Mouse (Mus musculus): ENCODE results near the gene R3hdm2. TPM values are rescaled to one million over a fixed set of nuclear protein-coding genes. Genes with fewer than 3 reads are reported as not detected.

The R3hdm2 gene
- polyA plus RNA-seq, 1 experiment = 31.0 TPM

DNA sequence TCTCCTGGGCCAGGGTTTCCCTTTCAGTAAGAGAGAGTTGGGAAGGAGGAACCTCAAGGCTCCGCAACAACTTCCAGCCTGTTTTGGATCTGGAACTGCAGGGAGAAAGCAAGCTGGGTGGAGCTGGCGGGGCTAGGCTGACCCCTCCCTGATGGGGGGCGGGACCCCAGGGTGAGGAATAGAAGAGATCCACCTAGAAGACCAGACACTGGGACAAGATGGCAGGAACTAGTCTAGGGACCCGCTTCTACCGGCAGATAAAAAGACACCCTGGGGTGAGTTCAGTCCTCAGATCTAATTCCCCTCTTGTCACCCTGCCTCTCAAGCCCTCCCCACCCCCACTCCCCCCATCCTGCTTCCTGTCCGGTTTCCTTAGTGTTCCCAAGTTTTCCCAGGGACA lies 134.6 kb downstream of the R3hdm2 start, which contains the start of gene Ndufa4l2:
Gene Ndufa4l2, plus strand, starts transcription at position 204 of the 400 bp plus-strand sequence.
- H3K4me3 ChIP-seq (ENCODE audit: insufficient read depth, poor library complexity, severe bottlenecking) = no peak within 1 kb of the TSS
- H3K27me3 ChIP-seq (ENCODE audit: control insufficient read depth, insufficient read depth, insufficient read length) = no peaks in the 10 kb centered on the region
- no peaks in the 10 kb centered on the region for H3K79me3 ChIP-seq (ENCODE audit: low read depth)
- H3K36me3 ChIP-seq (ENCODE audit: control insufficient read depth, insufficient read depth) = peaks cover 28% of the 10 kb centered on the region
- H3K79me2 ChIP-seq (ENCODE audit: control insufficient read depth, insufficient read depth) = peaks cover 7% of the 10 kb centered on the region
- H3ac ChIP-seq (ENCODE audit: control insufficient read depth, insufficient read length, low read depth) = no peak within 1 kb of the TSS
- TF ChIP-seq USF1 (IDR thresholded peaks at IDR 0.05; ENCODE audit: low read depth) (no peak), CTCF (IDR thresholded peaks at IDR 0.05; ENCODE audit: control insufficient read depth, insufficient read depth, insufficient read length) (no peak), MYOG (IDR thresholded peaks at IDR 0.05; ENCODE audit: control insufficient read depth, extremely low read depth, insufficient read length) (no peak), MAX (IDR thresholded peaks at IDR 0.05) (no peak), CEBPB (IDR thresholded peaks at IDR 0.05; ENCODE audit: low read depth) (no peak), FOSL1 (IDR thresholded peaks at IDR 0.05; ENCODE audit: insufficient read depth, low read length, poor library complexity, severe bottlenecking) (no peak), MYOD1 (IDR thresholded peaks at IDR 0.05; ENCODE audit: control insufficient read depth, insufficient read length, low read depth) (no peak)

DNA sequence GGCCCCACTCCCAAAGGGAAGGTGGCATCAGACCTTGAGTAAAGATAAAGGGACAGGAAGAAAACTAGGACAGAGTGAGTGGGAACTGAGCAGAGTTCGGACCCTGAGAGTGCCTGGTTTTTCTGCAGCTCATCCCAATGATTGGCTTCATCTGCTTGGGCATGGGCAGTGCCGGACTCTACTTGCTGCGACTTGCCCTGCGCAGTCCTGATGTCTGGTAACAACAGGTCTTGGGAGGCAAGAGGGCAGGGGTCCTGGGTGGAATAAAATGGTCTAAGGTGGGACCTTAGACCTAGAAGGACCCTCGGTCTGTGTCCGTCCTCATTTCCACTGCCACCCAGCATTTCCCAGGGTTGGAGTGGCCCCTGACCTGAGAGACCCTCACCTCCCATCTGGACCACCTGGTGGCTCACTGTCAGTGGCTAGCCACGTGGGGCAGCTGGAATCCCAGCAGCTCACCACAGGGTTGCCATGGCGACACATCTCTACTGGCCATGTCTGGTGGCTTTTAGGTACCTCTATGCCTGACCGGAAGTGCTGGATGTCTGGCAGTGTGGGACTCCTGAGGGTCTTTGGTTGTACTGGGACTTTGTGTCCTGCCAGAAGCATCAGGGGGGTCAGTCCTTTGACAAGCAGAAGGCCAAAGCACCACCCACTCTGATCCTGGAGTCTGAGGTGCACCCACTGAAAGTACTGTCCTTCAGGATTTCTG lies 135.3 kb downstream of the R3hdm2 start:
- H3K4me3 ChIP-seq (ENCODE audit: insufficient read depth, poor library complexity, severe bottlenecking) = no peak overlapping the region
- no peaks in the 10 kb centered on the region for H3K27me3 ChIP-seq (ENCODE audit: control insufficient read depth, insufficient read depth, insufficient read length)
- H3K79me2 ChIP-seq (ENCODE audit: control insufficient read depth, insufficient read depth) = peaks cover 14% of the 10 kb centered on the region
- H3K36me3 ChIP-seq (ENCODE audit: control insufficient read depth, insufficient read depth) = peaks cover 35% of the 10 kb centered on the region
- H3ac ChIP-seq (ENCODE audit: control insufficient read depth, insufficient read length, low read depth) = no peak overlapping the region
- TF ChIP-seq FOSL1 (IDR thresholded peaks at IDR 0.05; ENCODE audit: insufficient read depth, low read length, poor library complexity, severe bottlenecking) = no peak
- no peak for TF ChIP-seq USF1 (IDR thresholded peaks at IDR 0.05; ENCODE audit: low read depth)
- TF ChIP-seq MYOD1 (IDR thresholded peaks at IDR 0.05; ENCODE audit: control insufficient read depth, insufficient read length, low read depth) = no peak
- TF ChIP-seq CEBPB (IDR thresholded peaks at IDR 0.05; ENCODE audit: low read depth) = no peak
- TF ChIP-seq MAX (IDR thresholded peaks at IDR 0.05) = no peak
- no peak for TF ChIP-seq MYOG (IDR thresholded peaks at IDR 0.05; ENCODE audit: control insufficient read depth, extremely low read depth, insufficient read length)
- no peak for TF ChIP-seq CTCF (IDR thresholded peaks at IDR 0.05; ENCODE audit: control insufficient read depth, insufficient read depth, insufficient read length)
- H3K79me3 ChIP-seq (ENCODE audit: low read depth) = peaks cover 5% of the 10 kb centered on the region

DNA sequence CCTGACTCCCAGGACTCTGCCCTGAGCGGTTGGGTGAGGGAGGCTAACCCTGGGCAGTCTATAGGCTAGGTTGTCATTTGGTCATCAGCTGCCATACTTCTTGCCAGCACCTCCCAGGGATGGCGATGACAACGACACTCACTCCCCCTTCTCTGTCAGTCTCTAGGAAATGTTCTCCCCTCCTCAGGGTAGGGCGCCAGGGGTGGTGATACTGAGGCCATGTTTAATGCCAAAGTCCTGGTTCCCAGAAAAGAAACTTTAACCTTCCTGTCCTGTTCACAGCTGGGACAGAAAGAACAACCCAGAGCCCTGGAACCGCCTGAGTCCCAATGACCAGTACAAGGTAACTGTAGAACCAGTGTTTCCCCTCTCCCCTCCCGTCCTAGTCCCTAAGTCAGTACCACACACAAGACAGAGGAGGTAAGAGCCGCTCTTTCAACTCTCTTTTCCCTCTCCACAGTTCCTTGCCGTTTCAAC lies 135.9 kb downstream of the R3hdm2 start:
- TF ChIP-seq CTCF (IDR thresholded peaks at IDR 0.05; ENCODE audit: control insufficient read depth, insufficient read depth, insufficient read length) = no peak
- TF ChIP-seq USF1 (IDR thresholded peaks at IDR 0.05; ENCODE audit: low read depth) = no peak
- no peak for TF ChIP-seq MAX (IDR thresholded peaks at IDR 0.05)
- TF ChIP-seq MYOD1 (IDR thresholded peaks at IDR 0.05; ENCODE audit: control insufficient read depth, insufficient read length, low read depth) = no peak
- TF ChIP-seq CEBPB (IDR thresholded peaks at IDR 0.05; ENCODE audit: low read depth) = no peak
- TF ChIP-seq FOSL1 (IDR thresholded peaks at IDR 0.05; ENCODE audit: insufficient read depth, low read length, poor library complexity, severe bottlenecking) = no peak
- TF ChIP-seq MYOG (IDR thresholded peaks at IDR 0.05; ENCODE audit: control insufficient read depth, extremely low read depth, insufficient read length) = no peak
- Histone ChIP-seq H3K36me3 (ENCODE audit: control insufficient read depth, insufficient read depth) (peaks cover 39% of the 10 kb centered on the region), H3K27me3 (ENCODE audit: control insufficient read depth, insufficient read depth, insufficient read length) (no peaks in the 10 kb centered on the region), H3K79me2 (ENCODE audit: control insufficient read depth, insufficient read depth) (peaks cover 19% of the 10 kb centered on the region), H3K79me3 (ENCODE audit: low read depth) (peaks cover 11% of the 10 kb centered on the region), H3K4me3 (ENCODE audit: insufficient read depth, poor library complexity, severe bottlenecking) (no peak overlapping the region), H3ac (ENCODE audit: control insufficient read depth, insufficient read length, low read depth) (no peak overlapping the region)

DNA sequence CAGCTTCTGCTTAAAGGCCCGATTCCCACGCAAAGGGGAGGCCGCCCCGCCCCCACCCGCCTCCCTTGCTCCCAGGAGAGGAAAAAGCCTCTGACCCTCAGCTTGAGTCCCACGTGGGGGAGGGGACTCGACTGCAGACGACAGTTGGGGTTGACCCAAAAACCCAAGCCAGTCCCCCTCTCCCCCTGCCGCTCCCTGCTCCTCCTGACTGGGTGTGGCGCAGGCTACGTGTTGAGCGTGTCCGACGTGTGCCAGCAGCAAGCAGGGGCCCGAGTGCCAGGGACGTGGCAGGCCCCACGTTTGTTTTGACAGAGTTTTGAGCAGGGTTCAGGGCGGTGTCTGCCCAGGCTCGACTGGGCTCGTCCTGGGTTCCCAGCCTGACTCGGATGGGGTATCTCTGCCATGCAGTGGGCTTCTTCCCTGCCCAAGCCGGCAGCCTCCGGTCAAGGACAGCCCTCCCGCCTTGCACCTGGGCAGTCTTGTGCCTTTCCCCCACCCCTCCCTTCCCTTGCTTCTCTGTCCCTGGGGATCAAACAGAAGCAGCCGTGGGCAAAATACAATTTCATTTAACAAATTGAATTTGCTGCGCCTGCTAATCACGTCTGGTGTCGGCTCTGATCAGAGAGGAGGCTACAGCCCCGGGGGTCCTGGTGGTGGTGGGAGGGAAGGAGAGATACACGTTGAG lies 136.6 kb downstream of the R3hdm2 start:
- peaks cover 26% of the 10 kb centered on the region for H3K79me2 ChIP-seq (ENCODE audit: control insufficient read depth, insufficient read depth)
- no peak overlapping the region for H3K4me3 ChIP-seq (ENCODE audit: insufficient read depth, poor library complexity, severe bottlenecking)
- no peak for TF ChIP-seq USF1 (IDR thresholded peaks at IDR 0.05; ENCODE audit: low read depth)
- TF ChIP-seq MAX (IDR thresholded peaks at IDR 0.05) = no peak
- TF ChIP-seq MYOD1 (IDR thresholded peaks at IDR 0.05; ENCODE audit: control insufficient read depth, insufficient read length, low read depth) = no peak
- no peak for TF ChIP-seq CTCF (IDR thresholded peaks at IDR 0.05; ENCODE audit: control insufficient read depth, insufficient read depth, insufficient read length)
- no peak for TF ChIP-seq MYOG (IDR thresholded peaks at IDR 0.05; ENCODE audit: control insufficient read depth, extremely low read depth, insufficient read length)
- TF ChIP-seq FOSL1 (IDR thresholded peaks at IDR 0.05; ENCODE audit: insufficient read depth, low read length, poor library complexity, severe bottlenecking) = no peak
- TF ChIP-seq CEBPB (IDR thresholded peaks at IDR 0.05; ENCODE audit: low read depth) = no peak
- no peak overlapping the region for H3ac ChIP-seq (ENCODE audit: control insufficient read depth, insufficient read length, low read depth)
- peaks cover 18% of the 10 kb centered on the region for H3K79me3 ChIP-seq (ENCODE audit: low read depth)
- H3K27me3 ChIP-seq (ENCODE audit: control insufficient read depth, insufficient read depth, insufficient read length) = no peaks in the 10 kb centered on the region
- H3K36me3 ChIP-seq (ENCODE audit: control insufficient read depth, insufficient read depth) = peaks cover 39% of the 10 kb centered on the region

DNA sequence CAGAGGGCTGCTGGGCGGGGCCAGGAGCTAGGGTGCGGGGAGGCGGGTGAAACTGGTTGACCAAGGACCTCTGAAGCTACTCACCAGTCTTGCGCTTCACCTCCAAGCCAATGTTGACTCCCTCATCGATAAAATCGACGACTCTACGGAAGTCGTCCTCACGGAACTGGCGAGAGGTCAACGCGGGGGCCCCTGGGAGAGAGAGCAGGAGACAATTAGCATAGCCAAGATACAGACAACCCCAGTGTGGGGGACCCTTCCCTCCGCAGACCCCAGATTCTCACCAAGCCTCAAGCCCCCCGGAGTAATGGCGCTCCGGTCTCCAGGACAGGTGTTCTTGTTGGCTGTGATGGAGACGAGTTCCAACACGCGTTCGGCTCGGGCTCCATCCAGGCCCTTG lies 137.8 kb downstream of the R3hdm2 start:
- H3K79me2 ChIP-seq (ENCODE audit: control insufficient read depth, insufficient read depth) = peaks cover 32% of the 10 kb centered on the region
- H3K4me3 ChIP-seq (ENCODE audit: insufficient read depth, poor library complexity, severe bottlenecking) = no peak overlapping the region
- no peak overlapping the region for H3ac ChIP-seq (ENCODE audit: control insufficient read depth, insufficient read length, low read depth)
- peaks cover 39% of the 10 kb centered on the region for H3K36me3 ChIP-seq (ENCODE audit: control insufficient read depth, insufficient read depth)
- no peak for TF ChIP-seq FOSL1 (IDR thresholded peaks at IDR 0.05; ENCODE audit: insufficient read depth, low read length, poor library complexity, severe bottlenecking)
- H3K79me3 ChIP-seq (ENCODE audit: low read depth) = peaks cover 23% of the 10 kb centered on the region
- H3K27me3 ChIP-seq (ENCODE audit: control insufficient read depth, insufficient read depth, insufficient read length) = no peaks in the 10 kb centered on the region

Measured in C2C12 (cell line).